Mouse (Mus musculus) cortical plate, adult 2 months (tissue): ENCODE measurements around the gene Rgs14.

ENCODE experiments used
- CTCF ChIP-seq: fragments of 200-500 bp; IDR thresholded peaks from 2 replicates; pipeline ENCODE4 v1.5.1; 2011; ENCODE audit warnings: mild to moderate bottlenecking, control low read depth, low read length; ENCODE audit not compliant: insufficient read depth; ENCODE audit errors: extremely low read depth
- POLR2A ChIP-seq: fragments of 200-500 bp; IDR thresholded peaks from 2 replicates; pipeline ENCODE4 v1.6.1; 2011; ENCODE audit warnings: mild to moderate bottlenecking, low read length, control low read depth; ENCODE audit not compliant: insufficient read depth; ENCODE audit errors: extremely low read depth

DNA sequence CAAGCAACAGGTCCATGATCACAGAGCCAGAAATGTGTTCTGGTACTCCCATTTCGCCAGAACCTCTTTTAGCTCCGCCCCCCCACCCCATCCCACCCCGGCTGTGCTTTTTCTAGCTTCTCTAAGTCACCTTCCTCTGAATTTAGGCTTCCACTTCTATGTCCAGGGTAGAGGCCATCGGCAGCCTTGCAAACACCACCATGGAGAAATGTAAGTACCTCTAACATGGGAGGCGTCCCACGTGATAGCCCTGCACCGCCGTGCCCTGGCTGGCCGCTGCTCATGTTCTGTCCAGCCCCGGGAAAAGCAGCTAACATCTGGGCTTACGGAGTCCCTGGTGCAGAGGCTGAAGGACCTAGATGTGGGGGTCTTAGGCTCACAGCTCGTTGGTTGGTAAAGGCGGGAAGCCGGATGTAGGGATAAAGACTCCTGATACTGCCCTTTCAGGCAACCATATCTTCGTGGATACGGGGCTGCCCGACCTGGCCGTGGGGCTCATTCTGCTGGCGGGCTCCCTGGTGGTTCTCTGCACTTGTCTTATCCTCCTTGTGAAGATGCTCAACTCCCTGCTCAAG is 39.1 kb downstream of the Rgs14 start:
- TF ChIP-seq CTCF (no peak), POLR2A (no peak)
